Mouse (Mus musculus): ENCODE data around the gene Cul9.
"Not testable (repeated sequence)": the region's sequence is repeated elsewhere in the genome, so short reads cannot be mapped to it uniquely, and the experiment has no call there.

The Cul9 gene

DNA sequence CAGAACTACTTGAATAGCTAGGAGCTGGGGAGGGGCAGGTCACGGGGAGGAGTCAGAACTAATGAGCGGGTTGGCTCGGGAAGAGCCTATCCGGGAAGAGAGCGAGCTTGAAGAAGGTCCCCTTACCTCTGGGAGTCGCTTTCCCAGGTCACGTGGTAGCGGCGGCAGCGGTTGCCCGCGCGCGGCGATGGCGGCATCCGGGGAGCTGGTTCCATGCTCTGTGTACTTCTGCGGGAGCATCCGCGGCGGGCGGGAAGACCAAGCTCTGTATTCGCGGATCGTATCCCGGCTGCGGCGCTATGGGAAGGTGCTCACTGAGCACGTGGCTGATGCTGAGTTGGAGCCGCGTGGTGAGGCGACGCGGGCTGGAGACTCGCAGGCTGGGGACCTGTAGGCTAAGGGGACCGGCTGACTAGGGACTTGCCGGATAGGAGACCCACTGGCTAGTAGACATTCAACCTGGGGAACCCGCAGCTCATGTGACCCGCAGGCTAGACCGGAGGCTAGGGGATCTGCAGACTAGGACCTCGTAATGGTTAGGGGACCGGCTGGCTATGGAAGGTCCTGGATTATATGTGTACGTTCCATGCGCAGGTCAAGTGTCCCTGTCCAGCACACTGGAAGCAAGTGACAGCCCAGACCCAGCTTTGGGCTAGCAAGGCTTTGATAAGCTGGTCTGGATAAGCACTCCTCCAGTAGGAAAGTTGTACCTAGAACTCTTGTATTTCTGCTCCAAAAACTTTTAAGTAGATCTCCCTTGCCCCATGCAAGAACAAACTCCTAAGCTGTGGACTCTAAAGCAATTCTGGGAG is 49.4 kb downstream of the Cul9 start, which contains the start of gene Dnph1:
Gene Dnph1 (plus strand): TSS at position 89 of the 812 bp plus-strand sequence.
- peak; percentile 81 for DNase-seq

DNA sequence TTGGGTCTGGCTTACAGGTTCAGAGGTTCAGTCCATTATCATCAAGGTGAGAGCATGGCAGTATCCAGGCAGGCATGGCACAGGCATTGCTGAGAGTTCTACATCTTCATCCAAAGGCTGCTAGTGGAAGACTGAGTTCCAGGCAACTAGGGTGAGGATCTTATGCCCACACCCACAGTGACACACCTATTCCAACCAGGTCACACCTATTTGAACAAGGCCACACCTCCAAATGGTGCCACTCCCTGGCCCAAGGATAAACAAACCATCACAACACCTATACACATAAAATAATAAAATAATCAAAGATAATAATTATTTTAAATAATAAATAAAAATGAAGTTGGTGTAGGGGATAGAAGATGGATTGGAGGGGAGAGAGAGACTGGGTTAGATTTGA is 50.1 kb downstream of the Cul9 start:
- DNase-seq = not testable (repeated sequence)

DNA sequence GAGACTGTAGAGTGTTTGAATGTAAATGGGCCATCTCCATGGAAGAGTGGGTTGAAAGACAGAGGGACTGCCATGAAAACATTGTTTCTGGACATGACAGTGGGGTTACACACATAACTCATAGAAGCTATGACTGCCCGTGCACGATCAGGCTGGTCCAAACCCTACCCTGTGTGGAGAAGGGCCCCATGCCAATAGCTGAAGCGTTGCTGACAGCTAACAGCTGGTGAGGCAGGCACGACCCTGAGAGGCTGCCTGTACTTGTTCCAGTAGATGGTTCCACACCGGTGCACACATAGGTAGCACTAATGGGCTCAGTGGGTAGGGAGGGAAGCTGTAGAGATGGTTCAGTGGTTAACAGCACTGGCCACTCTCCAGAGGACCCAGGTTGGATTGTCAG is 50.7 kb downstream of the Cul9 start:
- DNase-seq = no peak

DNA sequence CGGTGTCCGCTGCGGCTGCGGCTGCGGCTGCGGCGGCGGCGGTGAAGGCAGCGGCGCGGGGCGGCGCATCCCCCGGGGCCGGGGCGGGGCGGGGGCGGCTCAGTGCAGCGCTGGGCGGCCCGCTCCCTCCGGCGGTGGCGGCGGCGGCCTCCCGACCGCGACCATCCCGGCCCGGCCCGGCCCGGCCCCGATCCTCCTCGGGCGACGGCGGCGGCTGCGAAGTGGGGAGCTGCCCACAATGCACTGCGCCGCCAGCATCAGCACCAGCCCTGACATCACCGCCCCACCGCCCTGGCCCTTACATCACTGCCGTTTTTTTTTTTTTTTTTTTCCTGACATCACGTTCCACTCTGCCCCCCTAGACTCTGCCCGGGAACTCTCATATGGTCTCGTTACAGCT is 58.8 kb downstream of the Cul9 start, which contains the start of gene Ttbk1:
Gene Ttbk1 (minus strand): TSS at position 245 of the 400 bp plus-strand sequence.
- peak; percentile 69 for DNase-seq

DNA sequence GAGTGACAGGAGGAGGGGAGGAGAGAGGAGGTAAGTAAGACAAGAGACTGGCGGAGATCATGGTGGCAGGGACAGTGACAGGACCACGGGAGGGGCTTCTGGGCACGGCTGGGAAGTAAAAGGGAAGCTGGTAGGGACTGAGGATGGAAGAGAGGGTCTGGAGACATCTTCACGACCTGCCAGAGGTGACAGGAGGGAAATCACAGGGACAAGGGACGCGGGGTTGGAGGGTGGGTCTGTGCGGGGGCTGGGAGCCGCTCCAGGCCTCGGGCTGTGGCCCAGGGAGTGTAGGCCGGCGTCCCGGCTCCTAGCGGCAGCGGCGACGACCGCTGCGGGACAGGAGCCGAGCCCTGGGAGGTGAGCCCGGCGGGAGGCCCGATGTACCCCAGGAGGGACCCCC is 59.2 kb downstream of the Cul9 start:
- peak; percentile 38 for DNase-seq

DNA sequence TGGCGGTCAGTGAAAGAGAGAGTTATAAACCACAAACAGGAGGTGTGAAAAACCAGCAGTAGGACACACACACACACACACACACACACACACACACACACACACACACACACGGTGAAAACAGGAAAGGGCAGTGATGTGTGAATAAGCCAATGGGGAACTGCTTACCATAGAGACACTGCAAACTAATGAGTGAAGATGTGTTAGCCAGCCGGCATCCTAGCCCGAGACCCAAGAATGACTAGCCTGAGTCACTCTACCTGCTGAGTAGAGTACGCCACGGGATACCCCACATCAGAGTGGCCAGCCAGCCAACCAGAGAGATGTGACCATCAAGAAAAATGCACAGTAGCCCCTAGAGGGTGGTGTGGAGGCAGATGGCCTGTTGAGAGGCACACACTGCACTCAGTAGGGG is 61.7 kb downstream of the Cul9 start:
- no peak for DNase-seq

DNA sequence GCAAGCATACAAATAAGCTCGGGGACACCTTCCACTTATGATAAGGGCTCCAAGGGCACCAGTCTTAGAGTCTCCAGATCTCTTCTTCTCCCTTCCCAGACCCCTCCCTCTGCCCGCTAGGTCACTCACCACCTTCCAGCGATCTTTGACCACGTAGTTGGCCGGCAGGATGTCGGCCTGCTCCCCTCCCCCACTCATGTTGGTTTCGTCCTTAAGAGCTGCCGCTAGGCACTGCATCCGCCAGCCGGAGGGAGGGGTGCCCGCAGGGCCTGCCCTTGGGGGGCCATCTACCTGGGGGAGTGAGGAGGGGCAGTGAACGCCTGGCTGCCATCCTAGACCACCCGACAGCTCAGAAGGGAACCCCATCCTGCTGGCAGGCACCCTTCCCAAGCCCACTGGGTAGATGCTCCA is 62.2 kb downstream of the Cul9 start:
- DNase-seq = peak; percentile 45

DNA sequence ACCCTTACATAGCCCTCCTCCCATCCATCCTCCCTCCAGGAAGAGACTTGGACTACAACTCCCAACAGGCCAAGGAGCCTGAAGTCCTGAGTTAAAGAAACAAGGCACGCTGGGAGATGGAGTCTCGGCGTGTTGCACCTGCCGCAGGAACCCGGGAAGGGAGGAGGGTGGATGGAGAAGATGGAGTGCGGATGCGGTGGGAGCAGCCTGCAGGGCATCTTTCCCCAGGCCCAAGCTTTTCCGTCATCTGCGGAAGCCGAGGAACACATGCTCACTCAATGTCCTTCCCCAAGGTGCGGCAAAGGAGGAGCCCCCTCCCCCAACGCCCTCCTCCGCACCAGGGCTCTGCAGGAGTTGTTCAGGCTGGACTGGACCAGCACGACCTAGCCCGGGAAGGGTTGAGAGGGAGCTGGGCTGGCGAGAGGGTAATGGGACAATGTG is 62.6 kb downstream of the Cul9 start:
- peak; percentile 71 for DNase-seq

DNA sequence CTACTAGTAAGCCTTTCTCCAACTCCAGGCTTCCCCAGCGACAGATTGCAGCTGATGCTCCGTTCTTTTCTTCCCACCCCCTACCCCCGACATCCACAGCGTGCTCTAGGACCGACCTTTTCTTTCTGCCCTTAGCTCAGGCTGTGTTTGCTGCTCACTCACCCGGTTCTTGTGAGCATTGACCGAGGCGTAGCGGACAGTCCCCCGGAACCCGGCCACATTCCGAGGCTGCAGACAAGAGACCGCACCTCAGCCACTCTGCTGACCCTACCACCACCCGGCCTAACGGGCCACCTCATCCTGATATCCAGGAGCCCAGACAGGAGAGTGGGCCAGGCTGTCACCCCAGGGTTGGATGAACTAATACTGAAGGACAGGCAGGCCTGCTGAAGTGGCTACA is 68.9 kb downstream of the Cul9 start:
- DNase-seq = no peak

DNA sequence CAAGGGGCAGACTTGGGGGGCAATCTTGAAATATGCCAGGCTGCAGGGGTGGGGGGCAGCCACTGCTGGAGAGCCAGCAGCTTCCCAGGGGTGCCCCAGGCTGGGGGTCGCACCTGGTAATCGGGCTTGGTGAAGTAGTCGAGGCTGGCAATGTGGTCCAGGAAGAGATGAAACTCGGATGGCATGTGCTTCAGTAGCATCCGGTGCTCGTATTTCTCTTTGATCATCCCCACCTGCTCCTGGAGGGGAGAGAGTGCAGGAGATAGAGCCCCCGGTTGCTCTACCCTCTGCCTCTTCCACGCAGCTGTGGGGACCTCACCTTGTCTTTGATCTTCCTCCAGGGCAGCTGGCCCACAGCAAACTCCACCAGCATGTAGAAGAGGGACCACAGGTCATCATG is 69.6 kb downstream of the Cul9 start:
- no peak for DNase-seq

DNA sequence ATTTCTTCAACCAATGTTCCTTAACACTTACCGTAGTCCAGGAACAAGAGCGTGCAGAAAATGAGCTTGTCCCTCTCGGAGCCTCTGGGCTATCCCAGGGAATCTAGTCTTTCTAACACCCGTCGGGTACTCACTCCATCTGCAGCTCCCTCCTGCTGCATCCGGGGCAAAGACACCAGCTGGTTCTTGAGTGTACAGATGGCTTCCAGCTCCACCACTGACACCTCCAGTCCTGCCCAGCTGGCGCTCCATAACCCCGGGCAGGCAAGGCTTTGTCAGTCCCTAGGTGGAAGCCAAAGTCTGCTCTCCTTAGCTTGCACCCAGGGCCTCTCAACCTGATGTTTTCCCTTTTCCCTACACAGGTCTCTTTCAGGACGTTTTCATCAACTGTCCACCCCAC is 78.4 kb downstream of the Cul9 start:
- no peak for DNase-seq

DNA sequence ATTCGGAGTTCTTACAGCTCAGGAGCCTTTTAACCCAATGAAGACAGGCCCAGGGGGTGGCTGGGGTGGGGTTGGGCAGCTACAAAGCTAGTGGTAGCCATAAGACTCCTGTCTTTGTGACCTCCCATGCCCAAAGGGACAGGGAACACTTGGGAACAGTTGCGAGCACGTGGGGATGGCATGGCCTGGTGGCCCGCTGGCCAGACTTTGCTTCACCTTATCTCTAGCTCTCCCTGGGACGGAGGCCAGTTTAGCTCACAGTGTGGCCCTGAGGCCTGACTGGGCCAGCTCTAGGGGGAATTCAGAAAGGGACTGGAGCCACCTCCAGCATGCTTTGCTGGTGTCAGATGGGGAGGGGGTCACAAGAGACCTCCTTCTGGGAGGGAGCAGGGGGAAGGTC is 84.0 kb downstream of the Cul9 start:
- no peak for DNase-seq

DNA sequence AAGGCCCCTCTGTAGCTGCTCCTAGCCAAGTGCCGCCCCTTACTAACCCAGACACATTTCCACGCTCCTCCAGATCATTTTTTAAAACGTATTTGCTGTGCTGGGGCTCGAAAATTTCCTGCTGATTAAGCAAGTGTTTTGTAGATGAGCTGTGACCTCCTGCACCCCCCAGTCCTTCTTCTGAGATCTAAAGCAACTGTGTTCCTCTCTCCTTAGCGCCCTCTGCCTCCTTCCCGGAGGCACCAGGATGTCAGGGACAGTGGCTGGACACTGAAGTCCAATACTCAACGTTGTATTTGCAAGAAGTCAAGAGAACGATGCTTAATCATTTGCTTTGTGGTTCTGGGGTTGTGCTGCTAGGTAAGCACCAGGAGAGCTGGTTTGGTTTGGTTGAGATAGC is 84.8 kb downstream of the Cul9 start:
- no peak for DNase-seq

DNA sequence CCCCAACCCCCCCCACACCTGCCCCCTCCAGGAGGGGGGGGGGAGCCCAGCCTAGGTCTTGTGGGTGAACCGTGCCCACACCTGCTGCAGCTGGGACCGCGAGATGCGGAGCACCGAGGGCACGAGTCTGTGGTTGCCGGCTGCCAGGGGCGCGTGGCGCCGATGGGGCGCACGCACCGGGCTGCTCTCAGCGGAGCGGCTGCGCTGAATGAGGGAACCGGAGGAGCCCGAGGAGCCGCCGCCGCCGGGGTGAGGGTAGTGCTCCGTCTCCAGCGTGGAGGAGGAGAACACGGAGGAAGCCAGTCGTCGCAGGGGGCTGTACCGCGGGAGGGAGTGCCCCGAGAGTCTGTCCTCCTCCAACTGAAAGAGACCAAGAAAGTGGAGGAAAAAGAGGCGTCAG is 85.5 kb downstream of the Cul9 start:
- DNase-seq = no peak

DNA sequence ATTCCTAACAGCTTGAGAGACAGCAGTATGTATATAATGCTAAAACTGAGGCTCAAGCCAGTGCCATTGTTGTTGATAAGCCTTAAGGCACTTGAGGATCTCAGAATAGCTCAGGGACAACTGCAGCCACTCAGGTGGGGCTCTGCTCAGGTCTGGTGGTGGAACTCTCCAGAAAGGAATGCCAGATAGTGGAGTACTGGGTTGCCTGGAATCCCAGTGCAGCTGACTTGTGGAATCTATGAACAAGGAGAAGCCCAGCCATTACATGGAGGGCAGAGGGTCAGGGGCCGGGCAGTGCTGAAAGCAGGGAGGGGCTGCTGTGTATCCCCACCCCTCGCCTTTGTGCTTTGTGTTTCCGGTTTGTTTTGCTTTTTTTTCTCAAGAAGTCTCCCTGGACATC is 87.7 kb downstream of the Cul9 start:
- DNase-seq = no peak

DNA sequence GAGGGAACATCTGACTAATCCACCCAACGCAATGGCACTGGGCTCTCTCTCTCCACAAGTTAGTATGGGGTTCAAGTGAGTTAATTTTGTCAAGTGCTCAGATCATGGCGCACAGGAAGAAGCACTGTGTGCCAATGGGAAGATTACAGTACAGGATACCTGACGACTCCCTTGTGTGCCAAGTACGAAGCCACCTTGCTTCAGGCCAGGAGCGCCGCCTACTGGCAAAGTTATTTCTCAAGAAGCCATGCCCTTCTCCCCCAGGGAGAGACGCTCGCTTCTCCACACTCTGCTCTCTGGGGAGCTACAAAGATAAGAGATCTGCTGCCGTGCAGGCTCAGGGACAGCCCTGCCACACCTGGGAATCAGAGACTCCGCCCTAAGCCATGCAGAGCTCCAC is 88.4 kb downstream of the Cul9 start:
- DNase-seq = no peak

DNA sequence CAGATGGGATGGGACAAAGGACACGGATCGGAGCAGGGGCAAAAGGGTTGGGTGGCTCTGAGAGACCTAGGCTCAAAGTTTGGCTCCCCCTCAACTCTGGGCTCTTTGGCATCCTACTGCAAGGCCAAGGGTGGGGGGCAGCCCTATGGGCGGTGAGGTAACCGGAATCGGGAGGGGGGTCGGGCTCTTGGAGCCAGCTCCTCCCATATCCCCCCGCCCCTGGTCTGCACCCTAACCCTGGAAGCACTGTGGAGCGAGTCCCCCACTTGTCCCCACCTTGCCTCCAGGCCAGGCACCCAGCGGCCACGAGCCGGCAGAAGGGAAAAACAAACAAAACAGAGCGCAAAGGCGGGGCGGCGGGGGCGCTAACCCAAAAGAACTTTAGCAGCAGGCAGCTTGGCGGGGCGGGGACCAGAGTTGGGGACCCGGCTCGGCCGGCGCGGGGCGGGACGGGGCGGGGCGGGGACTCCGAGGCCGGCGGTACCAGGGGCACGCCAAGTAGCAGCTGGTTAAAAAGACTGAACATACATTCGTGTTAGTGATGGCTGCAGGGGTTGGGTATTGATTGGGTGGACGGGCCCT is 91.0 kb downstream of the Cul9 start:
- no peak for DNase-seq

DNA sequence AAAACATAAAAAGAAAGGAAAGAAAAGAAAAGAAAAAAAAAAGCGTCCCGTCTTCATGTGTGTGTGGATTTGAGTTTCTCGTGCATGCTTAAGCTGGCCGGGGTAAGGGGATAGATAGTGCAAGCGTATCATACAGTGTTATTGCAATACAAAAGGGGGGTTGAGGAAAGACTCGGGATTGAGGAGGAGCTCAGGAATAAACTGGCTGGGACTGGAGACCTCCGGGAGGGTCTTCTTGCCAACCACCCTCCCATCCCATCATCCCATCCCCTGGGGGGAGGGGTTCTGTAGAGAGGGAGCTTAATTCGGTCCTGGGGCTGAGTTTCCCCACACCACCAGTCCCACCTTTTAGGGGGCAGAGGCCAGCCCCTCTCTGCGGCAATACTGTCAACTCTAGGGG is 91.6 kb downstream of the Cul9 start:
- DNase-seq = no peak

DNA sequence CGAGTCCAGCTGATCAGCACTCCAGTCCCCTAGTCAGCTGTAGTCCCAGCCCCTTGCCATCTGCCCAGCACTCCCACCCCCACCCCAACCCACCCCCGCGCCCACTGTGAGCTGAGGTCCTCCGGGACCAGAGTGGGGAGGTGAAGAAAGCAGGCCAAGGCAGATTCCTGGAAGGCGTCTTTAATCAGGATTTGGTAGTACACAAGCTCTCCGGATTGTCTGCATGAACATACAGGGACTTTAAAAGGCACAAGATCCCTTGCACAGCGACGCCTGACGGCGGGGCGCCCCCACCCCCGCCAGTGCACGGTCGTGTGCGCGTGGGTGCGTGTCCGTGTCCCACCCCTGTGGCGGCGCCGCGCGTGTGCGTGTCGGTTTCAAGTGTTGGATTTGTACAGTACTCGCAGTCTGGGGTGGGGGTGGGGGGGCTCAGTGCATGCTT is 92.2 kb downstream of the Cul9 start:
- no peak for DNase-seq

DNA sequence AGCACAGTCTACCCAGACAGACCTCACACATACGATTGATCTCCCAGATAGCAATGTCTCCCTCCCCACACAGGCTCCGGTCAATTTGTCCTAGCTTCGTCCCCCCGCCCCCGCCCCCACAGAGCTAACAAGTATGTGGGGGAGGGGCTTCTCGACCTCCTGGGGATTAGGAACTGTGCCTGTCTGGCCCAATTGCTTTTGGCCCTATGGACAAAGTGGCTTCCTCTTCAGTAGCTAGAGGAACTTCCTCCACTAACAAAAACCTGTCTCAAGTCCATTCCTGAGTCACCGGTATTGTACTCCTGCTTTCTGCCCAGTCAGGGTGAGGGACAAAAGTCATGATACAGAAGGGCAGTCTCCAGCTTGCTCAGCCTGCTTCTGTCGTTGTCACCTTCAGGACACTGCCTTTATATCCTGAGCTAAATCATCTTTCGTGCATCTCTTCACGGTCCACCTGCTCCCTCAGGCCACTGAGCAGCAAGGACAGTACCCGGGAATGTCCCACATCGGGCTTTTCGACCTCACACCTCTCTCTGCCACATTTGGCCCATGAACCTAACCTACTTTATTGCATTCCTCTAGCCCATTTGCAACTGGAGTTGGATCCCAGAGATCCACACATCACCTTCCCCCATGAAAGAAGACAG is 92.8 kb downstream of the Cul9 start:
- no peak for DNase-seq

DNA sequence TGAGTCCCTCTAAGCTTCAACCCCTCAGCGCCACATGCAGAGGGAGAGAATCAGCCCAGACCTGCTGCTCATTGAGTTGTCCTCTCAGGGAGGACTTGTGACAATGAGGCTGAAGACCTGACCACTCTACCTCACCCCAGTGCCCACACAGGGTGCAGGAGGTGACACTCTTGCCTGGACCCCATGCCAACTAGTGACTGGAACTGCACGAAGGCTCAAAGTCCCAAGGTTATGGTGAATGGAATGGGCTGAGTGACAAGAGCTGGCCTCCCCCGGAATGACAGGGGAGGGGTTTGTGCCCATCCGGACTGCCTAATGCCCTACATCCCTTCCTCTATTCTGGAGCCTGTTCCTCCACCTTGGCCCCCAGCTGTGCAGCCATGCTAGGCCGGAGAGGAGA is 93.5 kb downstream of the Cul9 start:
- DNase-seq = no peak

Data from right cerebral cortex, postnatal 25 days (tissue).